Mouse (Mus musculus): ENCODE measurements around the gene Irak1bp1. TPM values are rescaled to one million over a fixed set of nuclear protein-coding genes. Genes with fewer than 3 reads are reported as not detected.

Irak1bp1 gene
- total RNA-seq (2023), result not detected

DNA sequence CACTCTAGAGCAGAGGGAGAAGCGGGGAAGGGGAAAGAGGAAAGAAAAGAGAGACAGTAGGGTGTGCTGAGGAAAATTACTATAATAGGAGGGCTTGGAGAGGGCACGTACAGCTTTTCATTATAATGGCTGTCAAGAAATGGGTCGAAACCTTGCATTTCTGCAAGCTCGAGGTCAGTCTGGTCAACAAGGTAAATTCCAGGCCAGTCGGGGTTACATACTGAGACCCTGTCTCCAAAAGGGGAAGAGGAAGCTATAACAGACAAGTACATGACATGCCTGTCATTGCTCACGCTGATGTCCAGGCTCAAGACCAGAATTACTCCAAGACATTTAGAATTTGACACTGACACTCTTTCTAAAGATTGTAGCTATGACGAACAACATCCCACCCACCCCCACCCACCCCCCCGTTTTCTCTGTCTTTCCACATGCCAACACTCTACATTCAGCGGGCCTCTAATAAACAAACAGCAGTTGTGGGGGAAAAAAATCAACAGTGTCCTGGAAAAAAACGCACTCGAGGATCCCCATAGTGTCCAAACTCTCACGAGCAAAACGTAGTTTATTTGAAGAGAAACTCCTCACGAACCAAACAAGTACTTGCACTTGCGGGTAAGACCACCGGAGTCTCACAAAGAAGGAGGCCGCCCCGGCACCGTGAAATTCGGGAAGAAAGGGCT is at the start of gene Irak1bp1:
Irak1bp1 (plus strand) TSS at position 534 of the 683 bp plus-strand sequence.

Other genes starting within 250 kb of the Irak1bp1 start
- 142 TPM for gene Phip, start 146.0 kb downstream of the Irak1bp1 start, total RNA-seq (2023)

Data from CD8-positive naive resting alpha-beta T cell, adult 57 days (primary cell).